Mouse (Mus musculus): Measurements from ENCODE around the gene Mylk.
A peak's percentile ranks its signal among the peaks of the same experiment; 100 is the strongest.

Gene Mylk

DNA sequence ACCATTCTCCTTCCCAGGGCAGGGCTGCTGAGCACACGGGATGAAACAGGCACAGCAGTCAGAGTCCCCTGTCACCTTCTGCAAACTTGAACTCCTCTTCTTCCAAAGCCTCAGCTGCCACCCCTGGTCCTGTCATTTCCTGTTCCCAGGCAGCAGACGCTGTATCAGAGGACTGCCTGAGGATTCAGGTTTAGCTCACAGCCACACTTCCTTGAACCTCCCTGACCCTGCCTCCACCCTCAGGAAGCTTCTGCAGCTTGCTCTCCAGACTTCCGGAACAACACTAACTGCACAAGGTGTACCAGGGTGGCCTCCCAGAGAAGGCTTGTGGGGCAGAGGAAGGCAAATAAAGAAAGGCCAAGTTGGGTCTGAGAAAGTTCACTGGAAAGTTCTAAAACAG is 102.6 kb downstream of the Mylk start:
- no peak for DNase-seq (ENCODE audit: inconsistent ontology term)

DNA sequence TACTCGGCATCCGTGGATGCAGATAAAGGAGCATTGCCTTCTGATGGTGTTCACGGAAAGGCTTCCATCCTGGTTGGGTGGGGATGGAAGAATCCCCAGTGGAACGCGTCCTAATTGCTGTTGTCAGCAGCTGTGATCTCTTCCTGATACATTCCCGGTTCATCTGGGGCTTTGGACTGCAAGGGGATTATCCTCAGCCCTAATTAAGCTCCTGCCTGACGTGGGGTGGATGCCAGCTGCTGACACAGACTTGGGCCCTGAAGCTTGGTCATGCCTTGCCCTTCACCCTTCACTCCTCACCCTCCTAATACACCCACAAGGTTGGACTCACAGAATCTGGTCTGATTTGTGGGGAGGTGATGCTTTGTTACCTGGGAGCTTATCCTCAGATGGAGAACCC is 109.1 kb downstream of the Mylk start:
- DNase-seq (ENCODE audit: inconsistent ontology term): peak; percentile 17

DNA sequence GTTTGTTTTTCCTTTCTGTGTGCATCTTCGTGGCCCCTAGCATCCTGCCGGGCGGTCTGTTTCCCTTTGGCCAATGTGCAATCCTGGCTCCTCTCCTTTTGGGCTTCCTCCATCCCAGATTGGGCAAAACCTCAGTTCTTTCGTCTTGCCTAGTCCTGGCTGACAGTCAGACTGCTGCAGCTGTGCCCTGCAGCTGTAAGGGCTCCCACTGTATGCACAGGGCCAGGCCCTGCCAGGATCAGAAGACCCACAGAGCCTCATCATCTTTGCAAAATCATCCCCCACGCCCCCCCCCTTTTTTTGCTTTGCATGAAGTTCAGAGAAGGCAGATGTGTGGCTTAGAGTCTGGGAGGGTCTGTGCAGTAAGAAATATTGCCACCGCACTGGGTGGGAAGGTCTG is 110.1 kb downstream of the Mylk start:
- DNase-seq (ENCODE audit: inconsistent ontology term): no peak

GRCm38 (mm10) chr16:34855751-34856150 is 110.7 kb downstream of the Mylk start:
- DNase-seq (ENCODE audit: inconsistent ontology term): peak; percentile 75

GRCm38 (mm10) chr16:34857631-34858030 is 112.6 kb downstream of the Mylk start:
- DNase-seq (ENCODE audit: inconsistent ontology term): no peak

- no peak for DNase-seq (ENCODE audit: inconsistent ontology term)
Measured at GRCm38 (mm10) chr16:34860761-34861160, 115.8 kb downstream of the Mylk start.

DNA sequence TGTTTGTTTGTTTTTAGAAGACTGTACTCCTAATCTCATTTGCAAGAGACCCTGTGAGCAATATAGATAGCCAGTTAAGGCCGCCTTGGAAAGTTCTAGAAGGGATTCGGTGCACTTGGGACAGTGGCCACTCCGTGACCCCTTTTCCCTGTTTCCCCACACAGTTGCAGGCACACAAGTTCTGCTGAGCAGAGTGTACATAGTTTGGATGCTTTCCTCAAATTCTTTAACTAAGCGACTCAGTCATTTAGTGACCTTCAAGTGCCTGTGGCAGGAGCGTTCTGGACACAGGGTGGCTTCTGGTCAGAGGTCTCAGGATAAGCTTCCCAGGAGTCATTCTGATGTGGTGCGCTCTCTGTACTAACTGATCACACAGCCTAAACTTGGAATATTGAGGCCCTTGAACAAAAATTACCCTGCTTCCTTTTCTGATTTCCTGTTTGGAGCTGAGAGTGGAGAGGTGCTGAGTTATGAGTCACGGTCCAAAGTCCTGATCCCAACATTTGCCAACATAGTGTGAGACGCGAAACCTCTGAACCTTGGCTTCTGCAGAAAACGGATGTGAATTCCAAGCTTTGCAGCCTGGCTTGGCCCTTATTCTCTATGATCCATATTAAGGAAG is 116.8 kb downstream of the Mylk start:
- peak; percentile 49 for DNase-seq (ENCODE audit: inconsistent ontology term)

DNA sequence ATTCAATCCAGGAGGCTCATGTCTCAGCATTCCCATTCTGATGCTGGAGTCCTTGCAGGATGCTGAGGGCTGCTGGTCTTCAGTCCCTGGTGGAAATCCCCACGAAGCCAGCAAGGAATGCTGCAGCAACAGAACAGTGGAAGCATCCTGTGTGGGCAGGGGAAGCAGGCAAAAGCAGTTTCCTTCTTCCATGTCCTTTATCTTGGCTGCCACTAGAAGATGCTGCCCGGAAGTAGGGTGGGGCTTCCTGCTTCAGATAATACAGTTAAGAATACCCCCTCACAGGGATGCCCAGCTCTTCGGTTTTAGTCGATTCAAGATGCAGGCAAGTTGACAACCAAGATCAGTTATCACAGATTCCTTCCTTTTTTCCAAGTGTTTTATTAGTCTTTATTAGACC is 120.4 kb downstream of the Mylk start:
- DNase-seq (ENCODE audit: inconsistent ontology term): no peak

DNA sequence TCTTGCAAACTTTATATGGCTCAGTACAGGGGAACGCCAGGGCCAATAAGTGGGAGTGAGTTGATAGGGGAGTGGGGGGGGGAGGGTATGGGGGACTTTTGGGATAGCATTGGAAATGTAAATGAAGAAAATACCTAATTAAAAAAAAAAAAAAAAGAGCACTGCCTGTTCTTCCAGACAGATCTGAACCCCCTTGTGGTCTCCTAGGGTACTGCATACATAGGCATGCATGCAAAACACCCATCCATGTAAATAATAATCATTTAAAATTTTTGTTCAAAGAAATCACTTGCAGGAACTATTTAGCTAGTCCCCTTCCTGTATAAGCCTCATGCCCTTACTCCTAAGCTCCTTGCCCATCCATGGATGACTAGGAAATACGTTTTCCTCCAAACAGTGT is 122.2 kb downstream of the Mylk start:
- no peak for DNase-seq (ENCODE audit: inconsistent ontology term)

GRCm38 (mm10) chr16:34880031-34880778 is 135.2 kb downstream of the Mylk start:
- no peak for DNase-seq (ENCODE audit: inconsistent ontology term)

DNA sequence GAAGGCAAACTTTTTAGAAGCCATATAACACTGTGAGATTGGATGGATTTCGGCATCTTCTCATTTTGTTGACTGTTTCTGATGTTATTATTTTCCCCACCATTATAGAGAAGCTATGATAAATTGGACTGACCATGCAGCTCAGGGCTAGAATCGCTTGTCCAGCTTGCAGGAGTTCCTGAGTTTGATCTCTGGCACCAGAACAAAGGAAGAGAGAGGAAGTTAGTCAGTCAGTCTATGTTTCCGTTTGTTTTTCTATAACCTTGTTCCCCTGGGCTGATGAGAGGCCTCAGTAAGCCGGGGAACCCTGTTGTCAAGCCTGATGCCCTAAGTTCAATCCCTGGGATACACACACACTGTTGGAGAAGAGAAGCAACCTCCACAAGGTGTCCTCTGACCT is 135.8 kb downstream of the Mylk start:
- no peak for DNase-seq (ENCODE audit: inconsistent ontology term)

GRCm38 (mm10) chr16:34887037-34887436 is 142.0 kb downstream of the Mylk start:
- no peak for DNase-seq (ENCODE audit: inconsistent ontology term)

- DNase-seq (ENCODE audit: inconsistent ontology term): no peak
Measured at GRCm38 (mm10) chr16:34894016-34894415, 149.0 kb downstream of the Mylk start.

DNA sequence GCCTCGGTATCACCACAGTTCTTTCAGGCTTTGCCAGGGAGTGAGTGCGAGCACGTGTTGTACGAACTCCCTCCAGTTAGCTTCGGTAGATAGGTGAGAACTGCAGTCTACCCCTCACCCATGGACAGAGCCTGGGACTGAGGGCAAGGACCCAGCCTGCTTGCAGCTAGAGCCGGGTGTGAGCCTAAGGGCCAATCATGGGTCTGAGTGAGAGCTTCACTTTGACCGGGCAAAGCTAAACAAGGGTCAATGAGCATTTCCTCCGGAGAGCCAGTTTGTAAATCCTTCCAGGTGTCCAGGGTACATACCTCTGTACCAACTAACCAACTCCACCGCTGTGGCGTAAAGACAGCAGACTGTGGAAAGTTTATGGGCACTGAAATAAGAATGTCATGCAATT is 150.9 kb downstream of the Mylk start:
- DNase-seq (ENCODE audit: inconsistent ontology term): no peak

- no peak for DNase-seq (ENCODE audit: inconsistent ontology term)
Measured at GRCm38 (mm10) chr16:34896996-34897395, 152.0 kb downstream of the Mylk start.

DNA sequence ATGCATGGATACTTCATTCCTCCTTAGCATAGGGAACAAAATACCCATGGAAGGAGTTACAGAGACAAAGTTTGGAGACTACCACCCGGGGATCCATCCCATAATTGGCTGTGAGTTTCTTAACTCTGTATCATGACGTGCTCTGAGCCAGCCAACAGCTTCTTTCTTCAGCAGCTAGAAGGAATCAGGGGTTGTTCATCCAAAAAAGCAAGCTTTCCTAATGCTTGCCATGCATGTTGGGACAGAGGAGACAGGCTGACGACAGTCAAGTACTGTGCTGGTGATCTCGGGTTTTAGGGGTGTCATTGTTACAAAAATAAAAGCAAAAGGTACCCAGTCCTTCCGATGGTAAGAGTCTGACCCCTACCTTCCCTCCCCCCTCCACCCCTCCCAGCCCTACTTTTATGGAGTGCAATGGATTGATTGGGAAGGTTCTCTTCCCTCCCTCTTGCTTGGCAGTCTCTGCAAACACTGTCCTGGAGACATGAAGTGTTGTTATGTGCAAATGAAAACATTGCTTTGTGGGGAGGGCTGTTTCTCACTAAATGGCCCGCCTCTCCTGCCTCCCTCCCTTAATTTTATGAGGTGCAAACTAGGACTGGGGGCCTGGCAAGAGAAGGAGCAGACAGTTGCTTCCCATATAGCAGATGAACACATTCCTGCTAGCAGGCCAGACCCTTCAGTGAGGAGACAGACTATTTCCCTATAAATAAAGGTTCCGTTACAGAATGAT is 153.2 kb downstream of the Mylk start:
- DNase-seq (ENCODE audit: inconsistent ontology term): no peak

- DNase-seq (ENCODE audit: inconsistent ontology term): peak; percentile 51
Measured at GRCm38 (mm10) chr16:34899071-34899808, 154.2 kb downstream of the Mylk start.

GRCm38 (mm10) chr16:34899997-34900396 is 155.0 kb downstream of the Mylk start:
- DNase-seq (ENCODE audit: inconsistent ontology term): peak; percentile 4

- DNase-seq (ENCODE audit: inconsistent ontology term): no peak
Measured at GRCm38 (mm10) chr16:34900471-34900870, 155.5 kb downstream of the Mylk start.

DNA sequence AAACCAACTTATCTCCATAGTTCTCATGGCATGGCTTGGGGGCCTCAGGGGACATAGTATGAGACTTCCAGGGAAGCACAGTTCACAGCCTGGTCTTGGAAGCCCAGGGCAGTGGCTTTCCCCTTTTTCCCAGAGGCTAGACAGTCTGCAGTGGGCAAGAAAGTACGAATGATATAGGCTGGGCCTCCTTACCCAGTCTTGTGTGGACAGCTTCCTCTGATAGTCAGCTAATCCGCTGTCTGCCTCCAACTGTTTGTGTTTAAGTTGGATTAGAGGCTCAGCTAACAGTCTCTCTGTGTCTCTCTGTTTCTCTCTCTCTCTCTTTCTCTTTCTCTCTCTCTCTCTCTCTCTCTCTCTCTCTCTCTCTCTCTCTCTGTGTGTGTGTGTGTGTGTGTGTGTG is 156.0 kb downstream of the Mylk start:
- DNase-seq (ENCODE audit: inconsistent ontology term): no peak

DNA sequence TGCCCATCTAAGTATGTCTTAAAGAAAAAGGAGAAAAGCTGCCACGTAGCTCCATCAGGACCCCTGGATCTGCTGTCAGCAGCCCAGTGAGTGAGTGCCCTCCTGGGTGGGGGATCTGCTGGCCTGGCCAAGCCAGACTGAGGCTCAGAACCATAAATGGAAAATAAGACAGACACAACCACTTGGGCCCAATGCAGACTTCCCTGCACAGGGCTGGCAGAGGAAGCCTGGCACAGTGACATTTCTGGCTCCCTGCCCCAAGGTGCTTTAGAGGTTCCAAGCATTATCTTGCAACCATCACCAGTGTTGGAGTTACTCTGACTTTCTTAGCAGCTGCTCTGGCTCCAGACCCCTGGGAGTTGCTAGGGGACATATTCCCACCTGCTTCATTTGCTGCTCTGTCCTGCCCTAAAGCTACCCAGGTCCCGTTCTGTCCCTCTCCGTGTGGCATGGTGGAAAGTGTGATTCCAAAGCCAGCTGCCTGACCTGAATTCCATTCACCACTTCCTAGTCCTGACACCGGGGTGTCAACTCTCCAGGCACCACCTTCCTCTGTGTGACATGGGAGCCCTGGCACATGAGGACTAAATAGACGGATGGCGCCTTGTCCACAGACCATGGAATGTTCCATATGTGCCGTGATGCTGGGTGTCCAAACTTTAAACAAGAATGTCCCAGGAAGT is 156.7 kb downstream of the Mylk start:
- DNase-seq (ENCODE audit: inconsistent ontology term): no peak

DNA sequence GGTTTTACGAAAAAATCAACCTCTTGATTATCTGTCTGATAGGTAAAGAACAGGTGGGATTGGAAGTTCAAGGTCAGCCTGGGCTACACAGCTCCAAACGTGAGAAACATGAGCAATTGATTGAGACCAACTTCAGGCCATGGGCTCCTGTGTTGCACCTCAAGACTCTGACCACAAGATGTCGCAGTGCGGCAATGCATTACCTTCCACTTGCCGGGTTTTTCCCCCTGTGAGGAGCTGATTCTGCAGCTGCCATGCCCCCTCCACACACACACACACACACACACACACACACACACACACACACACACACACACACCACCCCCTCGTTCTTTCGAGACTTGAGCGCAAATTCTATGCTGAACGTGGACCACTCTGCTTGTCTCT is 157.3 kb downstream of the Mylk start:
- peak; percentile 45 for DNase-seq (ENCODE audit: inconsistent ontology term)

Data from Muller cell, postnatal 12 days (primary cell).